Mouse (Mus musculus): ENCODE measurements at regions not wholly inside any gene's neighbourhood (a gene's known extent, or its start where the extent isn't known, plus 50 kb on each side); places are given as distances from the start of the nearest gene placed in this dataset.

DNA sequence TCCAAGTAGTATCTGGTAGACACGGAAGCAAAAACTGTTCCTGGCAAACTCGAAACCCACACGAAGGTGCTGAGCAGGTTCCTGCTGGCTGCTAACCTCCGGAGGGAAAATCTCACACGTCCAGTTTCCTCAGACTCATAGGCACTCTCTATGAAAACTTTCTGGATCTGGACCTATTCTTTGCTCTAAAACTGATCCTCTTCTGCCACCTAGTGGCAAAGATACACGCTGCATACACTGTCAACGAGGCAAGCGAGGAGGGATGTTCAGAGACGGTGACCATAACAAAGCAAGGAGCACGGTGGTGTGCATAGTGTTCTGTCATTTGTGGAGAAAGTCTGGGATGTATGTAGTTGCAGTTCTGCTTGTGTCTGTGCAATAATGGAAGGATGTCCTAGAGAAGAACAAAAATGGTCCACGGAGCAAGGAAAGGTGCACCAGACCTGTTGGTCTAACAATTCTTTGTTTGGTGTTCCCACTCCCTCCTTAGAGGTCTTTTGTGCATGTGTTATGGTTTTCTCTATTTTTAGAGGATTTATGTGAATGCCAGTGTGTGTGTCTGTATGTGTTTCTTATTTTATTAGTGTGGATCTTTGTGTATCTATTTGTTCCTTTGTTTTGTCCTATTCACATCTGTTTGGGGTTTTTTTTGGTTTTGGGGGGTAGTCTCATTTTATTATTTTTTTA, 57.0 kb upstream of the Siglech start:
- peak in 1 of 2 experiments; percentile 43 for DNase-seq (ENCODE audit: low spot score in 2 of 2)
